Mouse (Mus musculus): ENCODE data around the gene Fezf1.

Gene Fezf1

GRCm38 (mm10) chr6:23246790-23247511, 1.2 kb downstream of the Fezf1 start:
- DNase-seq = no peak

GRCm38 (mm10) chr6:23246061-23246789, 1.9 kb downstream of the Fezf1 start:
- DNase-seq = no peak

GRCm38 (mm10) chr6:23245545-23246011, 2.6 kb downstream of the Fezf1 start:
- DNase-seq = no peak

- DNase-seq = no peak
Measured at GRCm38 (mm10) chr6:23245121-23245520, 3.0 kb downstream of the Fezf1 start.

GRCm38 (mm10) chr6:23243821-23244760, 4.1 kb downstream of the Fezf1 start:
- DNase-seq = no peak

GRCm38 (mm10) chr6:23211499-23211898, 36.7 kb downstream of the Fezf1 start:
- no peak for DNase-seq

GRCm38 (mm10) chr6:23207791-23208190, 40.4 kb downstream of the Fezf1 start:
- no peak for DNase-seq

GRCm38 (mm10) chr6:23202630-23203029, 45.5 kb downstream of the Fezf1 start:
- DNase-seq = no peak

All from thymus, postnatal 25 days (tissue).